Mouse (Mus musculus) stomach, postnatal 0 days (tissue): ENCODE measurements around the gene Clnk.

Source experiments
- CTCF ChIP-seq: IDR thresholded peaks from 2 replicates; pipeline ENCODE4 v1.5.1; 2016; ENCODE audit warnings: antibody characterized with exemption, low read depth, mild to moderate bottlenecking, moderate library complexity
- EP300 ChIP-seq: optimal IDR thresholded peaks from 2 replicates; pipeline ENCODE3; 2016; ENCODE audit warnings: antibody characterized with exemption

- TF ChIP-seq CTCF (no peak), EP300 (no peak)
Measured at GRCm38 (mm10) chr5:38886623-38887275, 10.1 kb upstream of the Clnk start.
